Mouse (Mus musculus): ENCODE measurements around the gene Olfr617.

DNA sequence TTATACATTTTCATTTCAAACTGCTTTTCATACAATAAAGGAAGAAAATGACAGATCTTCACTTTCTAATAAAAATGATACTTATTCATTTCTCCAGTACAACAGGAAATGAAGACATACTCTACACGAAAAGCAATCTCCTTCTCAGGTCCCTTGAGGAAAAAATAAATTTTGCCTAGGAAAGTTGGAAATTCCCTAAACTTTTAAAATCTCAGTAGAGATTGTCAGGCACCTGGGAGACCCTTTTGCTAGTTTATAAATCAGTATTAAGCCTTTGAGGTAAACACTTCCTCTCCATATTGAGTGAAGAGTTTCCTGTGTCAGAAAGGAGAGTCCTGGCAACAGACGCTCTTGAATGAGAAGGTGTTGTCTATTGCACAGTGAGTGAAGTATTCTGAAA is 25.1 kb upstream of the Olfr617 start, which contains the start of gene Olfr613:
- no peak for TF ChIP-seq HCFC1 (IDR thresholded peaks at IDR 0.05; ENCODE audit: borderline replicate concordance, insufficient read depth, low read length)
- TF ChIP-seq CHD2 (IDR thresholded peaks at IDR 0.05; ENCODE audit: low read depth, low read length): no peak

All from ES-E14 (cell line).